In the genomic region with DNA sequence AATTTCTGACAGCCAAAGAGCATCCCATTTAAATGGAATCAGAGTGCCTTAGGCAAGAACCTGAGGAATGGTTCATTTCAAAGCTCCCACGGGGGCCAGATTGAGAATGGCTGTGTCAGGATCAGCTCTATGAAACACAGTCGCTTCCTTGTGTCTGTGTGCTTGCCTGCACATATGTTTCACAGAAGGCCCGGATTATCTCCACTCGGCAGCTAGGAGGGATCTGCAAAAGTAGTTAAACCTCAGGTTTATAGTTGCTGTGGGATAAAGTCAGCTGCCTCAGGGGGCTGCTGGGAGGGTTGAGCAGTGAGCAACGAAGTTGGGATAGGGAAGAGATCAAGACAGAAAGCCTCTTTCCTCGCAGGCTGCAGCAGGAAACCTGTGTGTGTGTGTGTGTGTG, we compare ENCODE assay signal across 18 mouse cellular contexts.
A peak's percentile ranks its signal among the peaks of the same experiment; 100 is the strongest.
DNase-seq lines count a peak whose midpoint lies in the region; ATAC-seq and TF ChIP-seq lines count a peak whose summit lies in the region.
"Had no signal": no experiment of that assay in that cellular context is flagged by ENCODE, and none has a peak within 500 bp of the region (broad histone marks: within the 10 kb centered on the region; RNA-seq: fewer than 3 reads in every experiment).

No protein-coding gene starts in this region.

- H3K27me3 ChIP-seq in midbrain, embryonic 14.5 days (ENCODE audit: control insufficient read depth, insufficient read depth, low read length): no peaks in the 10 kb centered on the region
- no peaks in the 10 kb centered on the region for H3K27me3 ChIP-seq in midbrain, postnatal 0 days (ENCODE audit: insufficient read depth, low read length)
- H3K27me3 ChIP-seq: hindbrain, embryonic 13.5 days; intestine, embryonic 15.5 days; kidney, embryonic 15.5 days; liver, embryonic 15.5 days; midbrain, embryonic 15.5 days; stomach, embryonic 15.5 days had no signal

- 34% methylated on average over 6 of the region's 6 CpGs for WGBS in midbrain, embryonic 14.5 days
- 36% methylated on average over 6 of the region's 6 CpGs for WGBS in midbrain, postnatal 0 days

- H3K4me2 ChIP-seq in midbrain, embryonic 14.5 days (ENCODE audit: low read length): no peak overlapping the region
- no peak overlapping the region for H3K4me2 ChIP-seq in midbrain, postnatal 0 days (ENCODE audit: low read depth, low read length, poor library complexity, severe bottlenecking)
- H3K4me2 ChIP-seq: hindbrain, embryonic 13.5 days; intestine, embryonic 15.5 days; kidney, embryonic 15.5 days; liver, embryonic 15.5 days; midbrain, embryonic 15.5 days; stomach, embryonic 15.5 days had no signal

- ATAC-seq in midbrain, embryonic 14.5 days (ENCODE audit: low FRiP score, low TSS enrichment): no peak
- no peak for ATAC-seq in midbrain, postnatal 0 days (ENCODE audit: low FRiP score)
- ATAC-seq: intestine, embryonic 15.5 days; lung, postnatal 0 days; midbrain, embryonic 15.5 days had no signal

- DNase-seq in embryo, embryonic 11 days: peak; percentile 33
- no peak for DNase-seq in embryo, embryonic 9.5 days (ENCODE audit: extremely low spot score)
- DNase-seq in midbrain, embryonic 14.5 days: peak; percentile 75
- DNase-seq in midbrain, postnatal 0 days (ENCODE audit: low spot score): no peak
- peak; percentile 31 for DNase-seq in forelimb bud, embryonic 11.5 days (ENCODE audit: low read depth, low spot score)
- DNase-seq in urinary bladder, postnatal 36 days (ENCODE audit: low spot score in 2 of 2): no peak
- DNase-seq in adrenal gland, postnatal 4 days (ENCODE audit: low spot score in 2 of 2): no peak
- no peak for DNase-seq in cerebellum, adult 9-11 months
- DNase-seq: gastrocnemius, postnatal 25 days; spleen, adult 18-20 months; thymus, adult 2 months had no signal

- no peak overlapping the region for H3K9ac ChIP-seq in midbrain, embryonic 14.5 days (replicated peaks; ENCODE audit: low read length)
- no peak overlapping the region for H3K9ac ChIP-seq in midbrain, postnatal 0 days (replicated peaks; ENCODE audit: low read length, poor library complexity, severe bottlenecking)
- H3K9ac ChIP-seq: hindbrain, embryonic 13.5 days; intestine, embryonic 15.5 days; kidney, embryonic 15.5 days; liver, embryonic 15.5 days; midbrain, embryonic 15.5 days; stomach, embryonic 15.5 days had no signal

- no peaks in the 10 kb centered on the region for H3K9me3 ChIP-seq in midbrain, embryonic 14.5 days (ENCODE audit: control insufficient read depth, low read length)
- H3K9me3 ChIP-seq in midbrain, postnatal 0 days (ENCODE audit: low read length): no peaks in the 10 kb centered on the region
- H3K9me3 ChIP-seq: hindbrain, embryonic 13.5 days; intestine, embryonic 15.5 days; kidney, embryonic 15.5 days; liver, embryonic 15.5 days; midbrain, embryonic 15.5 days; stomach, embryonic 15.5 days had no signal

- no peaks in the 10 kb centered on the region; the same call in 1 of the 2 replicates for H3K4me1 ChIP-seq in midbrain, embryonic 14.5 days (ENCODE audit: control insufficient read depth, insufficient read depth, low read length)
- no peaks in the 10 kb centered on the region; the same call in 1 of the 2 replicates for H3K4me1 ChIP-seq in midbrain, postnatal 0 days (ENCODE audit: insufficient read depth, low read length)
- H3K4me1 ChIP-seq: kidney, embryonic 15.5 days; liver, embryonic 15.5 days had no signal

- no peak for TF ChIP-seq CTCF in midbrain, postnatal 0 days (IDR thresholded peaks at IDR 0.05)

- no peak overlapping the region for H3K4me3 ChIP-seq in midbrain, embryonic 14.5 days (replicated peaks; ENCODE audit: low read depth, low read length)
- H3K4me3 ChIP-seq in midbrain, postnatal 0 days (ENCODE audit: low read depth, low read length): no peak overlapping the region
- H3K4me3 ChIP-seq: hindbrain, embryonic 13.5 days; intestine, embryonic 15.5 days; kidney, embryonic 15.5 days; liver, embryonic 15.5 days; midbrain, embryonic 15.5 days; stomach, embryonic 15.5 days had no signal

- no peak overlapping the region for H3K27ac ChIP-seq in midbrain, embryonic 14.5 days (replicated peaks; ENCODE audit: low read depth, low read length)
- no peak overlapping the region for H3K27ac ChIP-seq in midbrain, postnatal 0 days (ENCODE audit: low read depth, low read length)
- H3K27ac ChIP-seq: hindbrain, embryonic 13.5 days; intestine, embryonic 15.5 days; kidney, embryonic 15.5 days; liver, embryonic 15.5 days; midbrain, embryonic 15.5 days; stomach, embryonic 15.5 days had no signal

- H3K36me3 ChIP-seq in midbrain, embryonic 14.5 days (ENCODE audit: control insufficient read depth, insufficient read depth, low read length): no peaks in the 10 kb centered on the region
- 0 out of 2 replicates have a peak, but pooled peaks cover 2% of the 10 kb centered on the region for H3K36me3 ChIP-seq in midbrain, postnatal 0 days (ENCODE audit: insufficient read depth, low read length)
- H3K36me3 ChIP-seq: hindbrain, embryonic 13.5 days; intestine, embryonic 15.5 days; kidney, embryonic 15.5 days; liver, embryonic 15.5 days; midbrain, embryonic 15.5 days; stomach, embryonic 15.5 days had no signal

Comparison
In these comparisons a context has a peak if more than half of its experiments do, and no peak if none do; other contexts are left out.
1. DNase-seq: peak in embryo, embryonic 11 days (single experiment), midbrain, embryonic 14.5 days (single experiment) and forelimb bud, embryonic 11.5 days (single experiment); none in embryo, embryonic 9.5 days (single experiment), midbrain, postnatal 0 days (single experiment), urinary bladder, postnatal 36 days (0 of 2), adrenal gland, postnatal 4 days (0 of 2) and cerebellum, adult 9-11 months (single experiment).